Mouse (Mus musculus) mesoderm, embryonic 11.5 days (tissue): ENCODE data around the gene Zbtb16.
A peak's percentile ranks its signal among the peaks of the same experiment; 100 is the strongest.

Source experiments
- DNase-seq: peaks from one replicate; pipeline ENCODE4 v3.0.0-alpha.2; 2012; ENCODE audit warnings: low read depth, low spot score

Zbtb16 gene

GRCm38 (mm10) chr9:48744451-48744850 lies 91.6 kb downstream of the Zbtb16 start:
- no peak for DNase-seq

- DNase-seq, result no peak
Observed at GRCm38 (mm10) chr9:48743338-48744285, 92.4 kb downstream of the Zbtb16 start.

- DNase-seq, result no peak
Observed at GRCm38 (mm10) chr9:48742150-48742549, 93.9 kb downstream of the Zbtb16 start.

- DNase-seq, result no peak
Observed at GRCm38 (mm10) chr9:48741433-48742077, 94.5 kb downstream of the Zbtb16 start.

GRCm38 (mm10) chr9:48740732-48741255 lies 95.2 kb downstream of the Zbtb16 start:
- no peak for DNase-seq

- DNase-seq, result peak; percentile 92
Observed at GRCm38 (mm10) chr9:48740098-48740505, 95.9 kb downstream of the Zbtb16 start.

GRCm38 (mm10) chr9:48738795-48739476 lies 97.1 kb downstream of the Zbtb16 start:
- no peak for DNase-seq

GRCm38 (mm10) chr9:48737911-48738310 lies 98.1 kb downstream of the Zbtb16 start:
- no peak for DNase-seq

GRCm38 (mm10) chr9:48737210-48737850 lies 98.7 kb downstream of the Zbtb16 start:
- peak; percentile 77 for DNase-seq

- DNase-seq, result no peak
Observed at GRCm38 (mm10) chr9:48736361-48737209, 99.4 kb downstream of the Zbtb16 start.

- DNase-seq, result no peak
Observed at GRCm38 (mm10) chr9:48735466-48736312, 100.3 kb downstream of the Zbtb16 start.

- no peak for DNase-seq
Observed at GRCm38 (mm10) chr9:48734725-48735465, 101.1 kb downstream of the Zbtb16 start.

GRCm38 (mm10) chr9:48733817-48734544 lies 102.0 kb downstream of the Zbtb16 start:
- no peak for DNase-seq

GRCm38 (mm10) chr9:48733083-48733482 lies 102.9 kb downstream of the Zbtb16 start:
- DNase-seq, result no peak

- DNase-seq, result no peak
Observed at GRCm38 (mm10) chr9:48731651-48732536, 104.1 kb downstream of the Zbtb16 start.

GRCm38 (mm10) chr9:48730446-48730979 lies 105.5 kb downstream of the Zbtb16 start:
- DNase-seq, result no peak

- DNase-seq, result no peak
Observed at GRCm38 (mm10) chr9:48729471-48729870, 106.6 kb downstream of the Zbtb16 start.
